8 mouse cellular contexts compared by ENCODE assay signal in the genomic region with DNA sequence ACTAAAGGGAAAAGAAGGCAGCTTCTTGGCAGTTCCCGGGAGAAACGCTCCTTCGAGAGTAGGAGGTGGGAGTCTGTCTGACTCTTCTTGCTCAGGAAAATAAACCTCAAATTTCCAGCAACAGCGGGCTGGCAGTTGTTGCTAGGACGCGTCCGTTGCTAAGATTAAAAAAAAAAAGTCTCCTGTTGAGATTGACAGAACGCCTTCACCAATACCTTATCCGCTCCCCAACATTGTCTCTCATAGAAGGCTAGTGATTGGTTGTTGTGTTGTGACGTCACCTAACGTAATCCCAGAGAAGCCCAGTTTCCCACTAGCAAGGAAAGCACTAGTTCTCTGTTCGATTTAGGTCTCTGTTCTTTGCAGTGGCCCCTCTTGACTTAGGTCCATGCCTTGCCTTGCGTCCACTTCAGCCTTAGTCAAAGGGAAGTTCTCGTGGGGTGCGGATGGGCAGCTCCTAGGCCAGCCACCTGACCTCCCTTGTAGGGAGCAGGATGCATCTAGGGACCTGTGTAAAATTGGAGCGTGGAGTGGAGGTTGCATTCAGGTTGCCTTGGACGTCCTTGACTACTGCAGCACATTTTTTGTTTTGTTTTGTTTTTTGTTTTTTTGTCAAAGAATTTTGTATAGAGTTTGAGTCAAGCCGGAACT. TPM values are rescaled to one million over a fixed set of nuclear protein-coding genes. Genes with fewer than 3 reads are reported as not detected.
DNase-seq lines count a peak whose midpoint lies in the region; ATAC-seq and TF ChIP-seq lines count a peak whose summit lies in the region.

TSS of gene Wdr63 (minus strand) at position 210 of the 651 bp plus-strand sequence.

- no peaks in the 10 kb centered on the region for H3K9me3 ChIP-seq in embryonic facial prominence, embryonic 10.5 days
- H3K9me3 ChIP-seq in heart, embryonic 14.5 days (ENCODE audit: control insufficient read depth, low read length): no peaks in the 10 kb centered on the region
- H3K9me3 ChIP-seq in midbrain, postnatal 0 days (ENCODE audit: low read length): no peaks in the 10 kb centered on the region

- peak within 1 kb of the TSS; percentile 89 for H3K4me2 ChIP-seq in heart, embryonic 14.5 days (ENCODE audit: low read length)
- H3K4me2 ChIP-seq in midbrain, postnatal 0 days (ENCODE audit: low read depth, low read length, poor library complexity, severe bottlenecking): peak within 1 kb of the TSS; percentile 71

- TF ChIP-seq CTCF in midbrain, postnatal 0 days (IDR thresholded peaks at IDR 0.05): no peak

- no peak within 1 kb of the TSS for H3K27ac ChIP-seq in embryonic facial prominence, embryonic 10.5 days (replicated peaks)
- H3K27ac ChIP-seq in heart, embryonic 14.5 days (replicated peaks in 1 of 2; ENCODE audit: control insufficient read depth in 1 of 2, insufficient read depth in 1 of 2, low read depth in 2 of 2, low read length in 2 of 2): no peak within 1 kb of the TSS
- no peak within 1 kb of the TSS for H3K27ac ChIP-seq in midbrain, postnatal 0 days (ENCODE audit: low read depth, low read length)

- 12% methylated on average over 18 of the region's 18 CpGs for WGBS in embryonic facial prominence, embryonic 10.5 days
- WGBS in heart, embryonic 14.5 days: 10% methylated on average over 18 of the region's 18 CpGs
- 10% methylated on average over 18 of the region's 18 CpGs for WGBS in midbrain, postnatal 0 days

- peaks cover 5% of the 10 kb centered on the region for H3K4me1 ChIP-seq in embryonic facial prominence, embryonic 10.5 days
- peaks cover 0 to 2% of the 10 kb centered on the region in 2 experiments; a peak in 1 of 4 replicates for H3K4me1 ChIP-seq in heart, embryonic 14.5 days (ENCODE audit: control insufficient read depth in 2 of 2, insufficient read depth in 2 of 2, low read length in 2 of 2)
- no peaks in the 10 kb centered on the region for H3K4me1 ChIP-seq in midbrain, postnatal 0 days (ENCODE audit: insufficient read depth, low read length)

- peak; percentile 27 to 28 for DNase-seq in B cell, adult 2 months
- DNase-seq in adrenal gland, adult 2 months: peak; percentile 52
- peak; percentile 69 for DNase-seq in embryonic facial prominence, embryonic 10.5 days (ENCODE audit: low spot score)
- DNase-seq in kidney, postnatal 10 days: peak; percentile 71
- DNase-seq in liver: peak; percentile 11
- peak; percentile 95 for DNase-seq in midbrain, postnatal 0 days (ENCODE audit: low spot score)
- DNase-seq in testis, postnatal 14 days (ENCODE audit: low spot score): peak; percentile 80

- peak; percentile 88 for ATAC-seq in heart, embryonic 14.5 days (ENCODE audit: insufficient number of reproducible peaks, insufficient read depth, low FRiP score, low read depth)
- peak; percentile 96 for ATAC-seq in midbrain, postnatal 0 days (ENCODE audit: low FRiP score)

- H3K9ac ChIP-seq in heart, embryonic 14.5 days (ENCODE audit: low read length): peak within 1 kb of the TSS; percentile 54
- peak within 1 kb of the TSS; percentile 44; the same call in 1 of the 2 replicates for H3K9ac ChIP-seq in midbrain, postnatal 0 days (replicated peaks; ENCODE audit: low read length, poor library complexity, severe bottlenecking)

- H3K36me3 ChIP-seq in embryonic facial prominence, embryonic 10.5 days (replicated peaks): no peaks in the 10 kb centered on the region
- H3K36me3 ChIP-seq in heart, embryonic 14.5 days (ENCODE audit: control insufficient read depth, insufficient read depth, low read length): no peaks in the 10 kb centered on the region
- no peaks in the 10 kb centered on the region for H3K36me3 ChIP-seq in midbrain, postnatal 0 days (ENCODE audit: insufficient read depth, low read length)

- H3K27me3 ChIP-seq in embryonic facial prominence, embryonic 10.5 days (replicated peaks; ENCODE audit: low read depth, poor library complexity, severe bottlenecking): peaks cover 20% of the 10 kb centered on the region; the same call in 1 of the 2 replicates
- no peaks in the 10 kb centered on the region for H3K27me3 ChIP-seq in heart, embryonic 14.5 days (ENCODE audit: control insufficient read depth, insufficient read depth, low read length)
- 0 out of 2 replicates have a peak, but pooled peaks cover under 1% of the 10 kb centered on the region for H3K27me3 ChIP-seq in midbrain, postnatal 0 days (ENCODE audit: insufficient read depth, low read length)

- H3K4me3 ChIP-seq in embryonic facial prominence, embryonic 10.5 days: peak within 1 kb of the TSS; percentile 60
- peak within 1 kb of the TSS; percentile 51 to 52 for H3K4me3 ChIP-seq in heart, embryonic 14.5 days (ENCODE audit: control insufficient read depth in 1 of 2, insufficient read depth in 1 of 2, low read depth in 1 of 2, low read length in 2 of 2)
- peak within 1 kb of the TSS; percentile 34 for H3K4me3 ChIP-seq in midbrain, postnatal 0 days (ENCODE audit: low read depth, low read length)

RNA-seq across cellular contexts. Expression of gene Wdr63, which starts in this region (rescaled TPM):
- not detected for total RNA-seq in adrenal gland, adult 2 months (2021)
- not detected in 2 replicates for polyA plus RNA-seq in adrenal gland, adult 2 months (2012; rRNA removed)
- polyA plus RNA-seq in embryonic facial prominence, embryonic 10.5 days (2016; fragmentation: Nextera tagmentation; extraction: Ambion mirVana): 0.24 and 0.40 TPM in 2 replicates
- not detected in 2 replicates for polyA plus RNA-seq in heart, embryonic 14.5 days (2014; fragmentation: Nextera tagmentation; extraction: Ambion mirVana)
- 0.80 and 1.3 TPM in 2 replicates for total RNA-seq in midbrain, postnatal 0 days (2014; rRNA removed)
- 1.0 and 1.1 TPM in 2 replicates for polyA plus RNA-seq in midbrain, postnatal 0 days (2015; fragmentation: Nextera tagmentation; extraction: Ambion mirVana)

Comparison
In these comparisons a context has a peak if more than half of its experiments do, and no peak if none do; other contexts are left out.
1. Peak in DNase-seq in adrenal gland, adult 2 months; RNA of the gene not detected or under 1 TPM.
2. Peak in DNase-seq and H3K4me3 ChIP-seq in embryonic facial prominence, embryonic 10.5 days; RNA of the gene not detected or under 1 TPM.
3. Peak in ATAC-seq, H3K4me3 ChIP-seq, H3K9ac ChIP-seq and H3K4me2 ChIP-seq in heart, embryonic 14.5 days; RNA of the gene not detected or under 1 TPM.
4. DNase-seq: peak in every context shown above with its lines; median percentile 95 in midbrain, postnatal 0 days; 80 in testis, postnatal 14 days; 71 in kidney, postnatal 10 days; 69 in embryonic facial prominence, embryonic 10.5 days; 52 in adrenal gland, adult 2 months; 28 in B cell, adult 2 months; 11 in liver.